Mouse (Mus musculus): Measurements from ENCODE around the gene Otud3. TPM values are rescaled to one million over a fixed set of nuclear protein-coding genes. Genes with fewer than 3 reads are reported as not detected.
A peak's percentile ranks its signal among the peaks of the same experiment; 100 is the strongest.

Gene Otud3
- polyA plus RNA-seq, 1 experiment, result 10.3 TPM

DNA sequence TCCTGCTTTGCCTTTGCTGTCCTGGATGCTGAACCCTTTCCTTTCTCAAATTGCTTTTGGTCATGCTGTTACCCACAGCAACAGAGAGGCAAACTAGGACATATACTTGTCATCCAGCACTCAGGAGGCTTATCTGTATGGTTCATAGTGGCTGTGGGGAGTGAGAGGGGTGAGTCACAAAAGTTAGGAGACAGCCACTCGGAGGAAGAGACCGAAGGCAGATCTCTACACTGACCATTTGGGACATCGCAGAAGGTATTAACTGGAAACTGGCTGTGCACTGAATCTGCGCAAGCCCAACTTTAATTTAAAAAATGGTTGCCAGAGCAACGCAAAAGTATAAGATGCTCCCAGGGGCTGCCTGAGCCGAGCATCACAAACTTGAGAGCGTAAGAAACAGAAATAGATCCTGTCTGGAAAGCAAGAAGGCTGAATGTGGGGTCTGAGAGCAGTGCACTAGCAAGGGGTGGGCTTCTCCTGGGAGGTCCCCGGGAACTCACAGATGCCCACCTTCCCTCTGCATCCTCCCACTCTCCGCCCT, 58.6 kb downstream of the Otud3 start:
- WGBS, result 91% methylated on average over 9 of the region's 9 CpGs
- Histone ChIP-seq H3K36me3 (ENCODE audit: control insufficient read depth, insufficient read depth, low read length) (no peaks in the 10 kb centered on the region), H3K27ac (ENCODE audit: insufficient read depth, low read depth, low read length) (no peak overlapping the region), H3K4me3 (ENCODE audit: low read depth, low read length) (no peak overlapping the region), H3K4me1 (ENCODE audit: control insufficient read depth, insufficient read depth, insufficient read length, low read length) (no peaks in the 10 kb centered on the region), H3K27me3 (ENCODE audit: control insufficient read depth, insufficient read depth, low read length) (0 out of 2 replicates have a peak, but pooled peaks cover 2% of the 10 kb centered on the region)
- TF ChIP-seq CTCF (IDR thresholded peaks at IDR 0.05; ENCODE audit: extremely low read depth, insufficient read length, insufficient replicate concordance, low read depth, low read length) (no peak), POLR2A (IDR thresholded peaks at IDR 0.05; ENCODE audit: low read depth, low read length) (no peak)

- Histone ChIP-seq H3K36me3 (ENCODE audit: control insufficient read depth, insufficient read depth, low read length) (no peaks in the 10 kb centered on the region), H3K27me3 (ENCODE audit: control insufficient read depth, insufficient read depth, low read length) (0 out of 2 replicates have a peak, but pooled peaks cover 2% of the 10 kb centered on the region), H3K4me3 (ENCODE audit: low read depth, low read length) (no peak overlapping the region), H3K4me1 (ENCODE audit: control insufficient read depth, insufficient read depth, insufficient read length, low read length) (no peaks in the 10 kb centered on the region), H3K27ac (ENCODE audit: insufficient read depth, low read depth, low read length) (no peak overlapping the region)
- 83% methylated on average over 6 of the region's 6 CpGs for WGBS
- TF ChIP-seq POLR2A (IDR thresholded peaks at IDR 0.05; ENCODE audit: low read depth, low read length), result no peak
- no peak for TF ChIP-seq CTCF (IDR thresholded peaks at IDR 0.05; ENCODE audit: extremely low read depth, insufficient read length, insufficient replicate concordance, low read depth, low read length)
Observed at GRCm38 (mm10) chr4:138852961-138853360, 60.8 kb downstream of the Otud3 start.

GRCm38 (mm10) chr4:138851463-138851862, 62.3 kb downstream of the Otud3 start:
- Histone ChIP-seq H3K27ac (ENCODE audit: insufficient read depth, low read depth, low read length) (no peak overlapping the region), H3K4me3 (ENCODE audit: low read depth, low read length) (no peak overlapping the region), H3K27me3 (ENCODE audit: control insufficient read depth, insufficient read depth, low read length) (no peaks in the 10 kb centered on the region), H3K36me3 (ENCODE audit: control insufficient read depth, insufficient read depth, low read length) (no peaks in the 10 kb centered on the region), H3K4me1 (ENCODE audit: control insufficient read depth, insufficient read depth, insufficient read length, low read length) (no peaks in the 10 kb centered on the region)
- peak; percentile 87 for TF ChIP-seq CTCF (IDR thresholded peaks at IDR 0.05; ENCODE audit: extremely low read depth, insufficient read length, insufficient replicate concordance, low read depth, low read length)
- TF ChIP-seq POLR2A (IDR thresholded peaks at IDR 0.05; ENCODE audit: low read depth, low read length), result no peak
- 2% methylated on average over 4 of the region's 4 CpGs for WGBS

Other genes with a start within 250 kb of the Otud3 start
- gene Pla2g2c, start 189.2 kb downstream of the Otud3 start, polyA plus RNA-seq (2012; rRNA removed), result 0.13 and 0.24 TPM in 2 replicates
- gene Ubxn10, start 176.8 kb downstream of the Otud3 start, polyA plus RNA-seq (2012; rRNA removed), result 0.96 and 1.2 TPM in 2 replicates
- 4.4 and 14.5 TPM in 2 replicates for gene Pla2g2f, start 156.3 kb downstream of the Otud3 start, polyA plus RNA-seq (2012; rRNA removed)
- gene Pla2g2d, start 138.2 kb downstream of the Otud3 start, polyA plus RNA-seq (2012; rRNA removed), result 6.5 and 7.8 TPM in 2 replicates
- 6.0 and 11.6 TPM in 2 replicates for gene Pla2g5, start 50.5 kb downstream of the Otud3 start, polyA plus RNA-seq (2012; rRNA removed)
- gene Gm13030, start 40.0 kb downstream of the Otud3 start, polyA plus RNA-seq (2012; rRNA removed), result not detected in 2 replicates
- 0.16 and 0.67 TPM in 2 replicates for gene Pla2g2e, start 36.0 kb downstream of the Otud3 start, polyA plus RNA-seq (2012; rRNA removed)
- gene Rnf186, start 53.2 kb upstream of the Otud3 start, polyA plus RNA-seq (2012; rRNA removed), result 309 and 461 TPM in 2 replicates
- gene Tmco4, start 58.9 kb upstream of the Otud3 start, polyA plus RNA-seq (2012; rRNA removed), result 23.2 and 34.2 TPM in 2 replicates
- gene Htr6, start 161.6 kb upstream of the Otud3 start, polyA plus RNA-seq (2012; rRNA removed), result 0.76 and 1.8 TPM in 2 replicates
- gene Nbl1, start 179.0 kb upstream of the Otud3 start, polyA plus RNA-seq (2012; rRNA removed), result 72.9 and 160 TPM in 2 replicates
- 15.4 and 29.4 TPM in 2 replicates for gene Minos1, start 217.2 kb upstream of the Otud3 start, polyA plus RNA-seq (2012; rRNA removed)